Mouse (Mus musculus): ENCODE measurements at regions not wholly inside any gene's neighbourhood (a gene's known extent, or its start where the extent isn't known, plus 50 kb on each side); places are given as distances from the start of the nearest gene placed in this dataset.

GRCm38 (mm10) chr8:103808580-103808979 is 292.8 kb upstream of the Cdh5 start:
- Histone ChIP-seq H3K36me3 (ENCODE audit: control insufficient read depth, insufficient read depth, low read length) (no peaks in the 10 kb centered on the region), H3K4me1 (ENCODE audit: control insufficient read depth, insufficient read depth, low read length) (no peaks in the 10 kb centered on the region), H3K79me2 (ENCODE audit: control insufficient read depth, insufficient read depth, low read length) (no peaks in the 10 kb centered on the region), H3K9ac (ENCODE audit: low read depth, low read length) (no peak overlapping the region), H3K4me3 (ENCODE audit: insufficient read depth, low read depth, low read length) (no peak overlapping the region), H3K27ac (replicated peaks; ENCODE audit: insufficient read depth, low read depth, low read length) (0 out of 2 replicates have a peak overlapping the region, but pooled peaks have one; percentile 30), H3K27me3 (ENCODE audit: control insufficient read depth, insufficient read depth, low read length) (no peaks in the 10 kb centered on the region)
- DNase-seq (ENCODE audit: extremely low read depth, low read depth, low spot score), result peak; percentile 42
- TF ChIP-seq POLR2A (IDR thresholded peaks at IDR 0.05; ENCODE audit: extremely low read depth, insufficient read depth, low read length), result no peak
- no peak for TF ChIP-seq CTCF (IDR thresholded peaks at IDR 0.05; ENCODE audit: low read depth, low read length)
- WGBS, result 80% methylated on average over 8 of the region's 8 CpGs

- Histone ChIP-seq H3K36me3 (ENCODE audit: control insufficient read depth, insufficient read depth, low read length) (no peaks in the 10 kb centered on the region), H3K9ac (ENCODE audit: low read depth, low read length) (no peak overlapping the region), H3K27me3 (ENCODE audit: control insufficient read depth, insufficient read depth, low read length) (no peaks in the 10 kb centered on the region), H3K79me2 (ENCODE audit: control insufficient read depth, insufficient read depth, low read length) (no peaks in the 10 kb centered on the region), H3K4me1 (ENCODE audit: control insufficient read depth, insufficient read depth, low read length) (no peaks in the 10 kb centered on the region), H3K27ac (replicated peaks; ENCODE audit: insufficient read depth, low read depth, low read length) (no peak overlapping the region), H3K4me3 (ENCODE audit: insufficient read depth, low read depth, low read length) (no peak overlapping the region)
- DNase-seq (ENCODE audit: extremely low read depth, low read depth, low spot score), result no peak
- 80% methylated on average over 7 of the region's 7 CpGs for WGBS
- TF ChIP-seq POLR2A (IDR thresholded peaks at IDR 0.05; ENCODE audit: extremely low read depth, insufficient read depth, low read length) (no peak), CTCF (IDR thresholded peaks at IDR 0.05; ENCODE audit: low read depth, low read length) (no peak)
Observed at GRCm38 (mm10) chr8:103809140-103809539, 292.3 kb upstream of the Cdh5 start.

- no peaks in the 10 kb centered on the region for H3K4me1 ChIP-seq (ENCODE audit: control insufficient read depth, insufficient read depth, low read length)
- H3K27ac ChIP-seq (replicated peaks; ENCODE audit: insufficient read depth, low read depth, low read length), result no peak overlapping the region; the same call in 1 of the 2 replicates
- no peak overlapping the region for H3K9ac ChIP-seq (ENCODE audit: low read depth, low read length)
- no peaks in the 10 kb centered on the region for H3K36me3 ChIP-seq (ENCODE audit: control insufficient read depth, insufficient read depth, low read length)
- WGBS, result 22% methylated on average over 10 of the region's 10 CpGs
- no peaks in the 10 kb centered on the region for H3K79me2 ChIP-seq (ENCODE audit: control insufficient read depth, insufficient read depth, low read length)
- DNase-seq (ENCODE audit: extremely low read depth, low read depth, low spot score), result peak; percentile 24
- no peak for TF ChIP-seq POLR2A (IDR thresholded peaks at IDR 0.05; ENCODE audit: extremely low read depth, insufficient read depth, low read length)
- TF ChIP-seq CTCF (IDR thresholded peaks at IDR 0.05; ENCODE audit: low read depth, low read length), result no peak
- no peaks in the 10 kb centered on the region for H3K27me3 ChIP-seq (ENCODE audit: control insufficient read depth, insufficient read depth, low read length)
- no peak overlapping the region for H3K4me3 ChIP-seq (ENCODE audit: insufficient read depth, low read depth, low read length)
Observed at GRCm38 (mm10) chr8:103813954-103814591, 287.4 kb upstream of the Cdh5 start.

- Histone ChIP-seq H3K4me1 (ENCODE audit: control insufficient read depth, insufficient read depth, low read length) (no peaks in the 10 kb centered on the region), H3K27me3 (ENCODE audit: control insufficient read depth, insufficient read depth, low read length) (no peaks in the 10 kb centered on the region), H3K27ac (replicated peaks; ENCODE audit: insufficient read depth, low read depth, low read length) (no peak overlapping the region), H3K36me3 (ENCODE audit: control insufficient read depth, insufficient read depth, low read length) (no peaks in the 10 kb centered on the region), H3K4me3 (ENCODE audit: insufficient read depth, low read depth, low read length) (no peak overlapping the region), H3K9ac (ENCODE audit: low read depth, low read length) (no peak overlapping the region), H3K79me2 (ENCODE audit: control insufficient read depth, insufficient read depth, low read length) (no peaks in the 10 kb centered on the region)
- DNase-seq (ENCODE audit: extremely low read depth, low read depth, low spot score), result no peak
- 77% methylated on average over 15 of the region's 15 CpGs for WGBS
- TF ChIP-seq CTCF (IDR thresholded peaks at IDR 0.05; ENCODE audit: low read depth, low read length) (no peak), POLR2A (IDR thresholded peaks at IDR 0.05; ENCODE audit: extremely low read depth, insufficient read depth, low read length) (no peak)
Observed at GRCm38 (mm10) chr8:103816101-103816894, 285.1 kb upstream of the Cdh5 start.

GRCm38 (mm10) chr8:103823541-103823940 is 277.9 kb upstream of the Cdh5 start:
- TF ChIP-seq POLR2A (IDR thresholded peaks at IDR 0.05; ENCODE audit: extremely low read depth, insufficient read depth, low read length) (no peak), CTCF (IDR thresholded peaks at IDR 0.05; ENCODE audit: low read depth, low read length) (no peak)
- WGBS, result 89% methylated on average over 7 of the region's 7 CpGs
- Histone ChIP-seq H3K79me2 (ENCODE audit: control insufficient read depth, insufficient read depth, low read length) (no peaks in the 10 kb centered on the region), H3K9ac (ENCODE audit: low read depth, low read length) (no peak overlapping the region), H3K4me3 (ENCODE audit: insufficient read depth, low read depth, low read length) (no peak overlapping the region), H3K27ac (replicated peaks; ENCODE audit: insufficient read depth, low read depth, low read length) (no peak overlapping the region), H3K36me3 (ENCODE audit: control insufficient read depth, insufficient read depth, low read length) (no peaks in the 10 kb centered on the region), H3K4me1 (ENCODE audit: control insufficient read depth, insufficient read depth, low read length) (no peaks in the 10 kb centered on the region), H3K27me3 (ENCODE audit: control insufficient read depth, insufficient read depth, low read length) (no peaks in the 10 kb centered on the region)
- DNase-seq (ENCODE audit: extremely low read depth, low read depth, low spot score), result no peak

- no peaks in the 10 kb centered on the region for H3K4me1 ChIP-seq (ENCODE audit: control insufficient read depth, insufficient read depth, low read length)
- DNase-seq (ENCODE audit: extremely low read depth, low read depth, low spot score), result no peak
- H3K27ac ChIP-seq (replicated peaks; ENCODE audit: insufficient read depth, low read depth, low read length), result no peak overlapping the region
- no peak overlapping the region for H3K9ac ChIP-seq (ENCODE audit: low read depth, low read length)
- H3K36me3 ChIP-seq (ENCODE audit: control insufficient read depth, insufficient read depth, low read length), result no peaks in the 10 kb centered on the region
- H3K4me3 ChIP-seq (ENCODE audit: insufficient read depth, low read depth, low read length), result no peak overlapping the region
- 73% methylated on average over 1 of the region's 1 CpGs for WGBS
- H3K79me2 ChIP-seq (ENCODE audit: control insufficient read depth, insufficient read depth, low read length), result no peaks in the 10 kb centered on the region
- no peak for TF ChIP-seq CTCF (IDR thresholded peaks at IDR 0.05; ENCODE audit: low read depth, low read length)
- TF ChIP-seq POLR2A (IDR thresholded peaks at IDR 0.05; ENCODE audit: extremely low read depth, insufficient read depth, low read length), result no peak
- no peaks in the 10 kb centered on the region for H3K27me3 ChIP-seq (ENCODE audit: control insufficient read depth, insufficient read depth, low read length)
Observed at GRCm38 (mm10) chr8:103824747-103825146, 276.7 kb upstream of the Cdh5 start.
